Mouse (Mus musculus): Measurements from ENCODE around the gene Fbxl8.
A peak's percentile ranks its signal among the peaks of the same experiment; 100 is the strongest.
"Not testable (repeated sequence)": the region's sequence is repeated elsewhere in the genome, so short reads cannot be mapped to it uniquely, and the experiment has no call there.

Fbxl8 gene

GRCm38 (mm10) chr8:105264024-105264982 lies at the start of gene Fbxl8, which contains the start of gene Tradd:
TSS of gene Fbxl8 (plus strand) at chr8:105264648.
TSS of gene Tradd (minus strand) at chr8:105264609.
- DNase-seq = peak; percentile 87

GRCm38 (mm10) chr8:105217926-105218522 lies 46.4 kb upstream of the Fbxl8 start:
- DNase-seq = peak; percentile 77

GRCm38 (mm10) chr8:105223850-105224249 lies 40.6 kb upstream of the Fbxl8 start:
- DNase-seq = no peak

GRCm38 (mm10) chr8:105224413-105225271 lies 39.8 kb upstream of the Fbxl8 start, which contains the start of gene D230025D16Rik:
TSS of gene D230025D16Rik (plus strand) at chr8:105225145.
- DNase-seq = peak; percentile 96

- no peak for DNase-seq
Observed at GRCm38 (mm10) chr8:105225272-105225593, 39.2 kb upstream of the Fbxl8 start.

GRCm38 (mm10) chr8:105225917-105226316 lies 38.5 kb upstream of the Fbxl8 start:
- DNase-seq = peak; percentile 87

GRCm38 (mm10) chr8:105231503-105232320 lies 32.7 kb upstream of the Fbxl8 start:
- no peak for DNase-seq

GRCm38 (mm10) chr8:105232321-105232693 lies 32.1 kb upstream of the Fbxl8 start:
- not testable (repeated sequence) for DNase-seq

GRCm38 (mm10) chr8:105233126-105233935 lies 31.1 kb upstream of the Fbxl8 start:
- DNase-seq = no peak

- DNase-seq = no peak
Observed at GRCm38 (mm10) chr8:105235206-105235605, 29.2 kb upstream of the Fbxl8 start.

- DNase-seq = no peak
Observed at GRCm38 (mm10) chr8:105237442-105238142, 26.9 kb upstream of the Fbxl8 start.

GRCm38 (mm10) chr8:105241016-105241415 lies 23.4 kb upstream of the Fbxl8 start:
- DNase-seq = peak; percentile 72

GRCm38 (mm10) chr8:105251954-105252353 lies 12.5 kb upstream of the Fbxl8 start:
- DNase-seq = peak; percentile 67

- DNase-seq = no peak
Observed at GRCm38 (mm10) chr8:105252680-105253537, 11.5 kb upstream of the Fbxl8 start.

- DNase-seq = no peak
Observed at GRCm38 (mm10) chr8:105253766-105254151, 10.7 kb upstream of the Fbxl8 start.

GRCm38 (mm10) chr8:105254152-105254965 lies 10.1 kb upstream of the Fbxl8 start:
- DNase-seq = peak; percentile 94

GRCm38 (mm10) chr8:105254966-105255350 lies 9.5 kb upstream of the Fbxl8 start, which contains the start of gene B3gnt9:
TSS of gene B3gnt9 (minus strand) at chr8:105255153.
- peak; percentile 78 for DNase-seq

- no peak for DNase-seq
Observed at GRCm38 (mm10) chr8:105257318-105258114, 6.9 kb upstream of the Fbxl8 start.

Measured in lung, postnatal 36 days (tissue).